Mouse (Mus musculus): ENCODE results near the gene Oasl2. TPM values are rescaled to one million over a fixed set of nuclear protein-coding genes. Genes with fewer than 3 reads are reported as not detected.
"Not testable (repeated sequence)": the region's sequence is repeated elsewhere in the genome, so short reads cannot be mapped to it uniquely, and the experiment has no call there.

Gene Oasl2
- polyA plus RNA-seq, 1 experiment: 21.4 TPM

DNA sequence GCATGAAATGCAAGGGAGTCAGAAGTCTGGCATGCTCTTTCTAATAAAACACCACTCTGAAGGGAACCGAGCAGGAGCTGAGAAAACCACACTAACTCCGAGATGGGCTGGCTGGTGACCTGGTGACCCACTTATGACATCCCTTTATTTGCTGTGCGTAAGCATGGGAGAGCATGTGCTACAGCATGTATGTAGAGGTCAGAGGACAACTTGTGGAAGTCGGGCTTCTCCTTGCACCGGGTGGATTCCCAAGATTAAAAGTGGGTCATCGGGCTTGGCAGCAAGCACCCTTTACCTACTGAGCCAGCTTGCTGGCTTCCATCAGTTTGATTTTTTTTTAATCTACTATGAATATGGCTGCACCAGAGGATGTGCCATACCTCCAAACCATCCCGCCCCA, 19.2 kb upstream of the Oasl2 start:
- no peak for TF ChIP-seq POLR2A (IDR thresholded peaks at IDR 0.05; ENCODE audit: borderline replicate concordance, extremely low read depth, low read depth, low read length)
- TF ChIP-seq CTCF (IDR thresholded peaks at IDR 0.05; ENCODE audit: insufficient read depth, low read length): no peak
- WGBS: 72% methylated on average over 7 of the region's 7 CpGs
- no peak for DNase-seq
- H3K4me1 ChIP-seq (ENCODE audit: control insufficient read depth, insufficient read depth, low read length): no peaks in the 10 kb centered on the region
- no peak overlapping the region for H3K4me3 ChIP-seq (replicated peaks; ENCODE audit: extremely low read depth, low read depth, low read length)

DNA sequence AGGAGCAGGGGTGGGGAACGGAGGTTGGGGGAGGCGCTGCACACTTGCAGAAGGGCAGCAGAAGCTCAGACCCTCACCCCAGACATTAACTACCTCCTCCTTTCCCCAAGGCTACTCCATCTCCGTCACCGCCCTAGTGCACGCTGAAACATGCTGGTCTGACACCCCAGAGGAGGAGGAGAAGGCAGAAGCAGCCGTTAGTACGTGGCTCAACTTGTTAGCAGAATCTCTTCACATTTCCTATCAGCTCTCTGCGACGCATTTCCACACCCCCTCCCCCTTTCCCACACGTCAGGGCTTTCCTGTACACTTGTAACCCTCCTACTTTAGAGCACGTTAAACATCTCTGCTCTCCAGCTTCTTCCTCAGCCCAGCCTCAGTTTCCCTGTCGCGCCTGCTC, 17.3 kb upstream of the Oasl2 start:
- no peak for TF ChIP-seq POLR2A (IDR thresholded peaks at IDR 0.05; ENCODE audit: borderline replicate concordance, extremely low read depth, low read depth, low read length)
- TF ChIP-seq CTCF (IDR thresholded peaks at IDR 0.05; ENCODE audit: insufficient read depth, low read length): no peak
- no peaks in the 10 kb centered on the region for H3K4me1 ChIP-seq (ENCODE audit: control insufficient read depth, insufficient read depth, low read length)
- WGBS: 34% methylated on average over 13 of the region's 13 CpGs
- no peak overlapping the region for H3K4me3 ChIP-seq (replicated peaks; ENCODE audit: extremely low read depth, low read depth, low read length)
- no peak for DNase-seq

DNA sequence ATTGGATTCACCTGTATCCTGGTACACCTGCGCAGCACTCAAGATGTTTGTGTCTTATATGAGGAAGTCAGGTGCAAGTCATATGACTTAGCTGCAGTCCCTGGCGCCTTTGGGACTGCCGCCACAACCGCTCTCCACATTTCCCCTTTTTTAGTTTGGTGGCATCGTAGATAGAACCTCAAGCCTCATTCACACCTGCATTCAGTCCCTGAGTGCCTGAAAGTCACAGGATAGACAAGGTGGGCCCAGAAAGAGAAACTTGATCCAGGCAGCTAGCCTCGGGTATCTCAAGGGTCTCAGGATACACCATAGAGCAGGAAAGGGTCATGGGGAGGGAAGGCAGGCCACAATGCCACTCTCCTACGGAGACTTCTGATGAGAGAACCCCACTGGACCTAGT, 14.4 kb upstream of the Oasl2 start:
- not testable (repeated sequence) for H3K4me3 ChIP-seq (replicated peaks; ENCODE audit: extremely low read depth, low read depth, low read length); DNase-seq; H3K4me1 ChIP-seq (ENCODE audit: control insufficient read depth, insufficient read depth, low read length)
- WGBS: 75% methylated on average over 6 of the region's 7 CpGs

DNA sequence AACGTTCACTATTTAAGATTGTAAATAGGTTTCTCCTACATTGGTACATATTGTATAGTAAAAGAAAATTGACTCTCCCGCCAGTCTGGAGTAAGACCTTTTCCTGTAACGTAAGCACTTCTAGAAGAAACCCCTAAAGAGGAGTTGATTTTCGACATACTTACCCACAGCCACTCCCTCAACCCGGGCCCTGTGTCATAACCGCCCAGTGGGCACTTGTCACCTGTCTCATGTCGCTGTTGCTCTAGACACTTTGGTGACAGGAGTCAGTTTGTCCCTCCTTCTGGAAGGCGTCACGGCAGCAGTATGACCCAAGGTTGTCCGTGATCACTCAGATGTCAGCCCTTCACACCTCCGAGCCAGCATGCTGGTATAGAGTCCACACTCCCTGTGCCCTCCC, 13.7 kb upstream of the Oasl2 start:
- no peaks in the 10 kb centered on the region for H3K4me1 ChIP-seq (ENCODE audit: control insufficient read depth, insufficient read depth, low read length)
- WGBS: 77% methylated on average over 11 of the region's 11 CpGs
- no peak overlapping the region for H3K4me3 ChIP-seq (replicated peaks; ENCODE audit: extremely low read depth, low read depth, low read length)
- DNase-seq: no peak
- TF ChIP-seq CTCF (IDR thresholded peaks at IDR 0.05; ENCODE audit: insufficient read depth, low read length): no peak
- TF ChIP-seq POLR2A (IDR thresholded peaks at IDR 0.05; ENCODE audit: borderline replicate concordance, extremely low read depth, low read depth, low read length): no peak

DNA sequence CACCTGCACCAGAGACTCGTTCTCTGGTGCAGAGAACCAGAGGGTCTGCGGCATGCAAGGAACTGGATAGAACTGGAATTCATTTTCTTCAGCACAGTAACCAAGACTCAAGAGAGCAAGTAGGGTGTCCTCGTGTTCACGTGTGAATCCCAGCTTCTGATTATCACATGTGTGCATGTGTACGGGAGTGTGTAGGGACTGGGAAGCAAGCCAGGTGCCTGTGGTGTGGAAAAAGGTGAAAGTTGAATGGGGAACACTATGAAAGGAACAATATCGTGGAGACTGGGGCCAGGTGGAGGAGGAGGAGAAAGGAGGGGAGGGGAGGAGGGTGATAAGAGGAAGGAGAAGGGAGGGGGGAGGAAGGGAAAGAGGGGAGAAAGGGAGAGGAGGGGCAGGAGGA, 9.9 kb upstream of the Oasl2 start:
- TF ChIP-seq CTCF (IDR thresholded peaks at IDR 0.05; ENCODE audit: insufficient read depth, low read length) (no peak), POLR2A (IDR thresholded peaks at IDR 0.05; ENCODE audit: borderline replicate concordance, extremely low read depth, low read depth, low read length) (no peak)
- DNase-seq: no peak
- no peak overlapping the region for H3K4me3 ChIP-seq (replicated peaks; ENCODE audit: extremely low read depth, low read depth, low read length)
- H3K4me1 ChIP-seq (ENCODE audit: control insufficient read depth, insufficient read depth, low read length): no peaks in the 10 kb centered on the region
- 69% methylated on average over 6 of the region's 6 CpGs for WGBS

DNA sequence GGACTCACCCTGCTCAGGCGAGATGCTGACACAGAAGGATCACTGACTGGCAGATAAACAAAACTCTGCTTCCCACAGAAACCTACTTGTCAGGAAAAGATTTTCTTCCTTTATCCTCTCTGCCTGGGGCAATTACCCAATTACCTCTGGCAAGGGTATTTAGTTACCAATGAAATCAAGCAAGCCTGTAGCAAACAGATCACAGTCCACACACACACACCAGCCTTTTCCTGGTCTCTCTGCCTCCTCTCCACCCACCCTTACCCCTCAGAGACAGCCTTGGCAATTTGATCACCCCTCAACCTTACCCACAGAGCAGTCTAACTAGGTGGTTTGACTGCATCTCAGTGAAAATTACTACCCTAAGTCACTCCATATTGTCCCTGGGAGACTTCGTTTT, 7.7 kb upstream of the Oasl2 start:
- no peak for DNase-seq
- TF ChIP-seq POLR2A (IDR thresholded peaks at IDR 0.05; ENCODE audit: borderline replicate concordance, extremely low read depth, low read depth, low read length) (no peak), CTCF (IDR thresholded peaks at IDR 0.05; ENCODE audit: insufficient read depth, low read length) (no peak)
- no peaks in the 10 kb centered on the region for H3K4me1 ChIP-seq (ENCODE audit: control insufficient read depth, insufficient read depth, low read length)
- WGBS: 86% methylated on average over 2 of the region's 2 CpGs
- no peak overlapping the region for H3K4me3 ChIP-seq (replicated peaks; ENCODE audit: extremely low read depth, low read depth, low read length)

DNA sequence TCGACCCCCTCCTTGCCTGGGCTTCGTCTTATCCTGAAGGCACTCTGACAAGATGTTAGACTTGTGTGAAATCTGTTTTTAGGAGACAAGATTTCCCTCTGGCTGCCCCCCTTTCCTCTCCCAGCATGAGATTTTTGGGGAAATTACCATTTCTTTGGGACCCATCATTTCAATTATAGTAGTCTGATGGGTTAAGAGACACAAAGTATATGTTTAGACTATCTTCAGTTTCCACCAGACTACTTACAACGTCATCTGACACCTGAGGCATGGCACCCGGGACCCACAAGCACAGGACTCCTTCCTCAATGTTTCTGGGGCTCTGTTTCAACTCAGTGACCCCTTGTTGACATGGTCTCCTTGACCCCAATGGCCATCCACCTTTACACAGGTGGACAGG, 1.2 kb upstream of the Oasl2 start:
- TF ChIP-seq CTCF (IDR thresholded peaks at IDR 0.05; ENCODE audit: insufficient read depth, low read length): no peak
- TF ChIP-seq POLR2A (IDR thresholded peaks at IDR 0.05; ENCODE audit: borderline replicate concordance, extremely low read depth, low read depth, low read length): no peak
- 0 out of 2 replicates have a peak, but pooled peaks cover 2% of the 10 kb centered on the region for H3K4me1 ChIP-seq (ENCODE audit: control insufficient read depth, insufficient read depth, low read length)
- 87% methylated on average over 4 of the region's 4 CpGs for WGBS
- DNase-seq: no peak
- H3K4me3 ChIP-seq (replicated peaks; ENCODE audit: extremely low read depth, low read depth, low read length): no peak overlapping the region

DNA sequence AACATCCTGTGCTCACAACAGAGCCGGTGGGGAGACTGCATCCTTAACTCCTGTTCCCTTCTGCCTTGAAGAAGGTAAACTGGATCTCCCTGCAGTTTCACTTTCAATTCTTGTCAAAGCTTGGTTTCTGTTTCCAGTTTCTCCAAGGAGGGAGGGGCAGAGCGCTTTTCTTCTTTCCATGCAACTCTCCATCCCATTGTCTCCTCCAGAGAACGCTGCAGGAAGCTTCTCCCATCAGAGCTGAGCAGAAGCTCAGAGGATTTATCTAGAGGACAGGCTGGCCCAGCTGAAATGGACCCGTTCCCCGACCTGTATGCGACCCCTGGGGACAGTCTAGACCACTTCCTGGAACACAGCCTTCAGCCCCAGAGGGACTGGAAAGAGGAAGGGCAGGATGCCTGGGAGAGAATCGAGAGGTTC, 648 bp downstream of the Oasl2 start:
- under 1% methylated on average over 7 of the region's 7 CpGs for WGBS
- H3K4me1 ChIP-seq (ENCODE audit: control insufficient read depth, insufficient read depth, low read length): 0 out of 2 replicates have a peak, but pooled peaks cover 2% of the 10 kb centered on the region
- DNase-seq: peak; percentile 41
- H3K4me3 ChIP-seq (replicated peaks; ENCODE audit: extremely low read depth, low read depth, low read length): peak overlapping the region; percentile 65
- TF ChIP-seq POLR2A (IDR thresholded peaks at IDR 0.05; ENCODE audit: borderline replicate concordance, extremely low read depth, low read depth, low read length) (peak; percentile 30; the same call in 1 of the 2 replicates), CTCF (IDR thresholded peaks at IDR 0.05; ENCODE audit: insufficient read depth, low read length) (no peak)

DNA sequence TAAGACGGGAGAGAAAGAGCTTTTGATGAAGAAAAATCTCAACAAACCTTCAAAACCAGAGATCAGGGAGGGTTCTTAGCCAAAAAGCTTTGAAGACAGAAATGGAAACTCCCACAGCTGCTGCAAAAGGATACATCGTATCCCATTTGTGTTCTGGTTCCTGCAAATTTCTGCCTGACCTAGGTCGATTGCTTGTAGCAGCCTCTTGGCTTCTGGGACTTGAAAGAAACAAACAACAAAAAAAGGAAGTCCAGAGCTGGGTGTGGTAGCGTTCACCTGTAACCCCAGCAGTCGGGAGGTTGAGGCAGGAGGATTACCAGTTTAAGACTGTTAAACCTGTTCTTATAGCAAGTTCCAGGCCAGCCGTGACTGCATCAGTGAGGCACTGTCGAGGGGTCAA, 2.1 kb downstream of the Oasl2 start:
- Histone ChIP-seq H3K4me3 (replicated peaks; ENCODE audit: extremely low read depth, low read depth, low read length) (peak overlapping the region; percentile 1), H3K4me1 (ENCODE audit: control insufficient read depth, insufficient read depth, low read length) (0 out of 2 replicates have a peak, but pooled peaks cover 2% of the 10 kb centered on the region)
- TF ChIP-seq POLR2A (IDR thresholded peaks at IDR 0.05; ENCODE audit: borderline replicate concordance, extremely low read depth, low read depth, low read length): no peak
- no peak for TF ChIP-seq CTCF (IDR thresholded peaks at IDR 0.05; ENCODE audit: insufficient read depth, low read length)
- no peak for DNase-seq
- WGBS: 43% methylated on average over 7 of the region's 7 CpGs

DNA sequence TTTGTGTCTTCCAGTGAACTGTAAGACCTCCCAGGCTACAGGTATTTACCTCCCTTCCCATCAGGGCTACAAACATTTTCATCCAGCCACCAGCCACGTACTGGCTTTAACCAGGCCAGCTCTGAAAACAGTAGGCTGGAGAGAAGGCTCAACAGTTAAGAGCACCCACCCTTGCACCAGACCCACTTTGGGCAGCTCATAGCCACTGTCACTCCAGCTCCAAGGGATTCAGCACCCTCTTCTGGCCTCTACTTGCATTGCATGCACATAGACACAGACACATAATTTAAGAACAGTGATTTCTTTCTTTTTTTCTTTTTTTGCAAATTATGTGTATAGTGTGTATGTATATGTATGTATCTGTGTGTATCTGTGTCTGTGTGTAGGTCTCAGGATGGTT, 5.7 kb downstream of the Oasl2 start:
- WGBS: 64% methylated on average over 1 of the region's 1 CpGs
- TF ChIP-seq POLR2A (IDR thresholded peaks at IDR 0.05; ENCODE audit: borderline replicate concordance, extremely low read depth, low read depth, low read length) (no peak), CTCF (IDR thresholded peaks at IDR 0.05; ENCODE audit: insufficient read depth, low read length) (peak; percentile 83)
- peak; percentile 21 for DNase-seq
- Histone ChIP-seq H3K4me3 (replicated peaks; ENCODE audit: extremely low read depth, low read depth, low read length) (no peak overlapping the region), H3K4me1 (ENCODE audit: control insufficient read depth, insufficient read depth, low read length) (no peaks in the 10 kb centered on the region)
